Mouse (Mus musculus): Measurements from ENCODE around the gene Olfr1500.

DNA sequence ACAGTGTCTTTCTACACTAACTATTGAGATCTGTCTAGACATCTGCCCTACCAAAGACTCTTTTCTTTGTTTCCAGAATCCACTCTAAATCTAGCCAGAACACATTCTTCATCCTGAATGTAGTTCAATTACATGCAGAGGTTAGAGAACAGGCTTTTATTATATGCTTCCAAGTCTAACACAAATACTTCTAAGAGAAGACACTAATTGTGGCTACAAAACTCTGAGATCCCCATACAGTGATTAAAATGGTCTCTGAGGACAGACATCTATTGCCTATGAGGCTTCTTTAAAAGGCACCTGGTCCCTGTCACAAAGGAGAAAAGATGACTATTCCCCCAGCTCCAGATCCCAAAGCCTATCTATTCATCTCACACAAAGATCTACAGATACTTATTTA is at the start of gene Olfr1500:
- TF ChIP-seq CTCF (IDR thresholded peaks at IDR 0.05; ENCODE audit: borderline replicate concordance, insufficient read depth, low read depth, low read length): no peak
- no peak for TF ChIP-seq POLR2A (IDR thresholded peaks at IDR 0.05; ENCODE audit: borderline replicate concordance, insufficient read depth, low read length)

All from cerebellum, adult 2 months (tissue).